Mouse (Mus musculus): Measurements from ENCODE around the gene Bckdhb.

DNA sequence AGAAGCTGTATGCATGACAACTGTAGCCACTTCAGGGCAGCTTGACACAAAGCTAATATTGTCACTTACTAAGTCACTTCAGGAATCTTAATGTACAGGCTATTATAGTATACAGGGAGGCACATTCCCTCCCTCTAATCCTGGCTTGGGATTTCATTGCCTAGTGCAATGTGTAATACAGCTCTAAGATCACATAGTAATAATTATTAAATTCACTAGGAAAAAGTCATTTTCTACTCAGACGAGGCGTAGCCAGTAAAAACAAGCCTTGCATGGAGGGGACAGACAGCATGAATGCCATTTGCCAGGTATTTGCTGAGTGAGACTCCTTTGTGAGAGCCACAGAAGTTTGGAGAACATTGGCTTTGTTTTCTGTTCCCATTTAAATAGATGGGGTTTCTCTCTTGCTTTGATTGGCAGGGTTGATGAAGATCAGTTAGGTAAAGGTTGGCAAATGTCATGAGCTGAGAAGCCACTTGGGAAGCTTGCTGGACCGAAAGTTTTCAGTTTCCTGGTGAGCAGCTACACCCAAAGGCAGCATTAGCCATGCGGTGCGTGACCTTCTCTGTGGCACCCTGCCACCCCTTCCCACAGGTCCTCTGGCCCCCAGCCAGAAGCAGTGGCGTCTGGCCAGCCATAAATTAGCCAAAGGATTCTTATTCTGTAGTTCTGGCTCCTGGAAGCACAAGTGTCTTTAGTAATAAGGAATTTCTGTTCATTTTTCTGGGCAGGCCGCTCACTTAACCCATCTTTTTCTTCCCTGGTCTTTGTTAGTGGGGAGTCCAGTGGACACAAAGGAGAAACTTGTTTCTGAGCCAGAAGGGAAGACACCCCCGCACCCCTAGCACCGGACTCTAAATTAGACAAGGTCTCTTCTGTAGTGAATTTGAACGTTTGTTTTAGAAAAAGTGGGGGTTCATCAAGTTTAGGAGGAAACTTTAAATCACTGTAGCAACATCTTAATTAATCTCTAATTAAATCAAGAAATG is 37.4 kb downstream of the Bckdhb start:
- TF ChIP-seq TAL1 (conservative IDR thresholded peaks at IDR 0.05; ENCODE audit: low read depth, low read length) (no peak), CTCF (IDR thresholded peaks at IDR 0.05; ENCODE audit: low read depth, low read length) (no peak)
